Mouse (Mus musculus) cerebellum, adult 2 months (tissue): ENCODE measurements around the gene Map4k3.

ENCODE experiments used
- CTCF ChIP-seq: fragments of 200-500 bp; IDR thresholded peaks from 2 replicates; pipeline ENCODE4 v1.5.1; 2011; ENCODE audit warnings: low read depth, mild to moderate bottlenecking, control low read depth, low read length, moderate library complexity, borderline replicate concordance; ENCODE audit not compliant: insufficient read depth
- POLR2A ChIP-seq: fragments of 200-500 bp; IDR thresholded peaks from 2 replicates; pipeline ENCODE4 v1.6.1; 2011; ENCODE audit warnings: low read length, control low read depth, borderline replicate concordance; ENCODE audit not compliant: insufficient read depth

- TF ChIP-seq CTCF (no peak), POLR2A (no peak)
Observed at GRCm38 (mm10) chr17:80654323-80654722, 74.0 kb downstream of the Map4k3 start.
